Mouse (Mus musculus) lung, postnatal 36 days (tissue): ENCODE measurements around the gene Ptafr.

Source experiments
- DNase-seq: peaks from one replicate; pipeline ENCODE4 v3.0.0; 2022; ENCODE audit warnings: mixed read lengths

Gene Ptafr

DNA sequence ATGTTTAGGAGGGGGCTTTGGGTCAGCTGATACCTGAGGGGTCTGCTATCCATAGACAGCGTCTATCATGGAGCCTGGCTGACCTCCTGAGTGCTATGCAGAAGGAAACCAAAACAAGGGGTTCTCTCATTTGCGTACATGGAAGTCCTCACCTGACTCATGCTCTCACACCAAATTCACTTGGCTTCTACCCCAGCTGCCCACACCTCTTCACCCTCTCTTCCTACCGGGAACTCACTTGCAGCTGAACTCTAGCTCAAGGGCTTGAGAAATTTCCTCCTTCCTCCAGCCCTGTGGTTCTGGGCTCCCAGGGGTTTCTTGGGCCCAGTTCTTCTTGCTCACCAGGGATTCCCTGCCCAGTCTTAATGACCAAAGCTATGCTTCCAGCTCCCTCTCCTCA is 606 bp upstream of the Ptafr start:
- DNase-seq = peak; percentile 36

DNA sequence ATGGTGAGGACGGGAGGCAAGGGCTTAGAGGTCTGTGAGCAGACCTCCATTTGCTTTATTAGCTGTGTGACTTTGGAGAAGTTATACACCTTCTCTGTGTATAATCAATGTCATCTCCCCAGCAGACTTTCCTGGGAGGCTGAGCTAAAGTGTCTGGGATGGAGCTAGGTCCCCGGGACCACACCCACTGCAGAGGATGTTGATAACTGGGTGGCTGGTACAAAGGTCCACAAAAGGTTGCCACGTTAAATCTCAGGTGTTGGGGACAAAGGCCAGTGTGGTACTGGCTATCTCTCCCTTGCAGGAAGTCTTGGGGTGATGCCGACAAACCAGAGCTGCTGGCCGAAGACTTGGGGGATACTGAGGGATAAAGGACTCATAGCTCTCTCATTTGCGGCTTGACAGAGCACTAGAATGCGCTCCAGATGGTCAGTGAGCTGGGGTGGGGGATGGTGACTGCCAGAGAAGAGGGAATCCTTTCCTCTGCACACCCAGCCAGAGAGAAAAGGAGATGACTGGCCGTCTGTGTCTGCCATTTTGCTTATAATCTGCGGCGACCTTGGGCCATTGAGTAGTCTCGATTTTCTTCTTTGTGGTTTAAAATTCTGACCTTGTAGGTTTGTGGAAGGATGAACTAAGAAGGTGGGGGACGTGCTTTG is 1.4 kb downstream of the Ptafr start:
- no peak for DNase-seq

DNA sequence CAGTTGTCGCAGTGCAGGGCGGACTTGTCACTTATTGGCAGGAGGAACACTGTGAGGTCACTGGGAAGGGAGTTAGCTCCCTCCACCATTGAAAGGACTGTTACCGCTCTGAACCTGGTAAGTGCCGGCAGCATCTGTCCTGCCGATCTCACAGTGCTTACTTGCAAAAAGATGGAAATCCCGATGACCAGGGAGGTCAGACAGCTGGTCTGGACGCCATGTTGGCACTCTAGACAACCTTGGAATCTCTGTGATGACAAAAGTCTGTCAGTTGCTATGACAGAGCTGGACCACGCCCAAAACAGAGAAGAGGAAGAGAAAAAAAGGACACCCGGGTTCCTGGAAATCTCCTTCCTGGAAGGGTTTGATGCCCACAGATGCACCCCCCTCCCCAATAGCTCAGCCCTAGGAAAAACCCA is 3.5 kb downstream of the Ptafr start:
- peak; percentile 71 for DNase-seq

DNA sequence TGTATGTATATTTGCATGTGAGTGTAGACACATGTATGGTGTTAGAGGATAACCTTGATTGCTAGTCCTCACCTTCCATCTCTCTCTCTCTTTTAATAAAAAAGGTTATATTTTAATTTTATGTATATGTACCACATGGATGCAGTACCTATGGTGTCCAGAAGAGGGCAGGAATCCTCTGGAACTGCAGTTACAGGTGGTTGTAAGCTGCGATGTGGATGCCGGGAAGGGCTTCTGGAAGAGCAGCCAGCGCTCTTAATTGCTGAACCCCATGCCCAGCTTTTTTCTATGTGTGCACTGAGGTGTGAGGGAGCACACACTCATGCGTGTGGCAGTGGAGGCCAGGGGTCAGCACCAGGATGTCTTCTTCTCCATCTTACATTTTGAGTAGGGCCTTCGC is 5.2 kb downstream of the Ptafr start:
- no peak for DNase-seq

DNA sequence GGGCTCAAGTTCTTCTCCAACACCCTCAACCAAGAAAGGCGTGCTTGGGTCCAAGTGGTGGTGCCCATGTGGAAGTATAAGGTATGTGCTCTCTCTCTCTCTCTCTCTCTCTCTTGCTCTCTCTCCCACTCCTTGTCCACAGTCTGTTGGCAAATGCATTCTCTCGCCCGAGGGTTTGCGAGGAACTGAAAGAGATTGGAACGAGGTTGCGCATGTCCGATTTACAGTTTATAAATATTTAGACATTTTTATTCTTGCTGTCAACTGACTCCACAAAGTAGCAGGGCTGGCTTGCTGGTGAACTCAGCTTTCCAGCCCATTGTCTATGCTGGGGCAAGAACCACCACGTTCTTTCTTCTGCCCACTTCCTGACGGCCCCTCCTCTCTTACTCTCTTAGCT is 7.3 kb downstream of the Ptafr start:
- peak; percentile 57 for DNase-seq

DNA sequence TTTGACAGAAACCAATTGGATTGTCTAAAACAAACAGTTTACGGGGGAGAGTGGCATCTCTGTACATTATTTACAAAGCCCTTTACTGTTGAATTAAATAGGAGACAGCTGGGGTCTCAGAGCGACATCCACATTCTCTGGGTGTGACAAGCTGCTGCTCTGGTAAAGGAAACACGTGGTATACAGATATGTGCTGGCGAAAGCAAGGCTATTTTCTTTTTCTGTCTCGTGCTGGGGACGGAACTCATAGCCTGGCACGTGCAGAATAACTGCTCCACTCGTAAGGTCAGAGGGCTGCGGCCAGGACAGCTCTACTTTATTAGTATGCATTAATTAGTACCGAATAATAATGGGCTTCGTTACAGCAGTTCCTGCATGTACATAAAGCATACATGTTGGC is 9.5 kb downstream of the Ptafr start:
- peak; percentile 46 for DNase-seq

DNA sequence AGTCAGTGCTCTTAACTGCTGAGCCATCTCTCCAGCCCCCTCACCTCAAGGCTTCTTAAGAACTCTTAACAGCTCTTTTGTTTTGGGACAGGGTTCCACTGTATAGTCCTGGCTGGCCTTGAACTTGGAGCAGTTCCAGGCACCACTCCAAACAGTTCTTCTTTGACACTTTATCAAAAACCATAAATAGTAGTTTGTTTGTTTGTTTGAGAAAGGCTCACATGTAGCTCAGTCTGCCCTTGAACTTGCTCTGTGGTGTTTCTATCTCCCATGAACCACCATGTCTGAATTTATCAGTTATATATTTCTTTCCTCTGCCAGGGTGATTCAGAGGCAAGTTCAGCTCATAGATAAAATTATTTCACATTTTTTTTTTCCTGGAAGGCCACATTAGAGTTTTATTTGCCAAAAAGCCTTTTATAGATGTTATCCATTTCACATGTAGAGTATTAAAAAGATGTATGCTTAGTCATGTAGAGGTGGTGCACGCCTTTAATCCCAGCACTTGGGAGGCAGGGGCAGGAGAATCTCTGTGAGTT is 11.0 kb downstream of the Ptafr start:
- no peak for DNase-seq

DNA sequence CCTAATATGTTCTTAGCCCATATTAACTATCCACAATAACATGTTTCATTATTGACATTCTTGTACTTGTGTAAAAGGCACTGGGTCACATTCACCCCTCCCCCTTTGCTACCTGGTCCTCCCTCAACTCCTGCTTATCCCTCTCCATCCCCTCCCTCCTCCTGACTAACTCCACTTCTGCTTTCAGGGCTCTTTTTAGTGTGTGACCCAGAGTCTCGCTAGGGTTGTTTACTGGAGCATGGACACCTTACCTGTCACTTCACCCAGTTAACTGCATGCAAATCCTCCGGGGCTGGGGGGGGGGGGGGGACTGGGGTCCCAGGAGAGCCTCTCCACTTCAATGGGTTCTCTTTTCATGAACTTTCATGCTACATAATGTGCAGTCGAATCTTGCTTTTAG is 19.9 kb downstream of the Ptafr start:
- no peak for DNase-seq

DNA sequence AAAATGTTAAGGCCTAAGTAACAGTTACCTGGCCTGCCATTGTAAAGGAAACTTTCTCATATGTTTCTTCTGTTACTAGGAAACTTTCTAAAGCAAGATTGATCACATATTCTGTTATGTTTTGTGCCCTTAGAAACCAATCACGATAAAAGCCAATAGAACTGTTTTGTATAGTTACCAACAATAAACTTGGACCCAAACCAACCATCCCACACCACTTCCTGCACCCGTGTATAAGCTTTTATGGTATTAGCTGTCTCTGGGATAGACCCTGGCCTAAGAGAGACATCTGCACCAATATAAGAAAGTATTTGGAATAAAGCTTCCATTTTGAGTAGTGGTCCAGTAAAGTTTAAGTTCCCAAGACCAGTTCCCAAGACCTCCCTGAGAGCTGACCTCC is 21.1 kb downstream of the Ptafr start:
- no peak for DNase-seq

DNA sequence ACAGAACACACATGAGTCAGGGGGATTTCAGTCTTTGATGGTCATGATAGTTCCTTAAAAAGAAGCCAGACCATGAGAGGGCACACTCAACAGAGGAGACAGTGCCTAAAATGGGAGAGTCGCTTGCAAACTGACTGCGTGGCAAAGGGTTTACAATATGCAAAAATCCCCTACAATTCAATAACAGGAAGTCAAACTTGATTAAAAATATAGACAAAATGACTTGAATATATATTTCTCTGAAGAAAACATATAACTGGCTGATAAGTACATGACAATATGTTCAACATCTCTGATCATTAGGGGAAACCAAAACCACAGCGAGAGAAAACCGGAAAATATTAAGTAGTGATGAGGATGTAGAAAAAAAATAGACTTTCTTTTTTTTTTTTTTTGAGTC is 22.4 kb downstream of the Ptafr start:
- no peak for DNase-seq

DNA sequence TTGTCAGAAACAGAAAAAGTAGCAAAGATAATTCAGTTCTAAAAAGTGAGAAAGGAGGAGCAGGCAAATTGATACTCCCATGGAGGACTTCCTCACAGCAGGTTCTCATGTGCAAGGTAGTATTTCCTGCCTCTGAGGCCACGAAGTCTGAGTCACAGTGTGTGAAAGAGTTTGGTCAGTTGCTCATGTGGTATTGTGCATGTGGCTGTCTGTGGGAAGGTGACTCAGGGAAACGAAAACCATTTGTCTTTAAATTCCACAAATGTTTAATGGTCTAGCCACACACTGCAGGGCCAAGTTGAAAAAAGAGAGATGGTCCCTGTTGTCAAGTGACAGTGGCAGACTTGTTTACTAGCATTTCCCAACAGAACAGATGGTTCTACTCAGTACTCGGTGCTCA is 24.6 kb downstream of the Ptafr start:
- peak; percentile 24 for DNase-seq

DNA sequence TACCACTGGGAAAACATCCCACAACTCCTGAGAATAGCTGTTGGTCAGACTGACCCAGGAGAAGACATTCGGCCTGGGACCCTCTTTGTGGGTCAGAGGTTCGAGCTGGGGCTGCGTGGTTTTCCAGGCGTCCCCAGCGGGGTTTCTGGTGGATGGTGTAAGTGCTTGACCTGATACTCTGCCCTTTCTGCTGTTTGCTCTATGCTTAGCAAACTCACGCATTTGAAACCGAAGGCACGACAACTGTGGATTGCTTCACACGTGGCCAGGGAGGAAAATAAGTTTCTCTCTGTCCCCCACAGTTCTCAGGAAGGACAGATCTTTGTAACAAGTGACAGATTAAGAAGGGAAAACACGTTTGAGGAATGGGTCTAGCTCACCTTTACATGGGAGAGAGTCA is 26.8 kb downstream of the Ptafr start:
- DNase-seq = no peak

DNA sequence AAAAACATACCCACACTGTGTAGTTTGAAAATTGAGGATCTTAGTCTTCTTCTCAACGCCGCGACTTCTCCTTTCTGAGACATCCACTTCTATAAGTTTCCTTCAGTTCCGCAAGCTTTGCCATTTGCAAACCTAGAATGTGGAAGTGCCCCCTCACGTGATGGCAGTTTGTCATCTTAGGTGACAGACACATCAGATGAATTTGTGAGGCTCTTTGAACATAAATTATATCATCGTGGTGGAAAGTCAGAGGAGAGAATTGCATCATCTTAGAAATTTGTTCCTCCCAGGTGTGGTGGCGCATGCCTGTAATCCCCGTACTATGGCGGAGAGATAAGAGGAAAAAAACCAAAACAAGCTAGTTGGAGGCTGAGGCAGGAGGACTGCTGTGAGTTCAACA is 29.1 kb downstream of the Ptafr start:
- DNase-seq = peak; percentile 82

DNA sequence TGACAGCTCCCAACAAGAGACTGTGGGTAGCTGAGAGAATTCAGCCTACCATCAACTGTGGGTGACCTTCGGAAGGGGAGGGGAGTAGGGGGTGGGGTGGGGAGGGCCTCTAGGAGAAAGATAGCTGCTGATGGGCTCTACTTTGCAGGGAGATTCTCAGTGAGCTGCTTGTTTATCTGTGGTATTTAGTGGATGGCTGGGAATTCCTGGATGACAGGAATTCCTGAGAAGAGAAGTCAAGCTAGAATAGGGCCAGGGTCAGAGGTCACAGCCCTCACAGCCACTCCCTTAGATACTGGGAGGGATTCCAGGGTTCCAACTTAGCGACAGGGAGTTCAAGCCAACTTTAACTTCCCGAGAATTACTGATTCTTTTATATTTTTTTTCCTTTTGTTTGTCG is 30.3 kb downstream of the Ptafr start:
- DNase-seq = peak; percentile 43

DNA sequence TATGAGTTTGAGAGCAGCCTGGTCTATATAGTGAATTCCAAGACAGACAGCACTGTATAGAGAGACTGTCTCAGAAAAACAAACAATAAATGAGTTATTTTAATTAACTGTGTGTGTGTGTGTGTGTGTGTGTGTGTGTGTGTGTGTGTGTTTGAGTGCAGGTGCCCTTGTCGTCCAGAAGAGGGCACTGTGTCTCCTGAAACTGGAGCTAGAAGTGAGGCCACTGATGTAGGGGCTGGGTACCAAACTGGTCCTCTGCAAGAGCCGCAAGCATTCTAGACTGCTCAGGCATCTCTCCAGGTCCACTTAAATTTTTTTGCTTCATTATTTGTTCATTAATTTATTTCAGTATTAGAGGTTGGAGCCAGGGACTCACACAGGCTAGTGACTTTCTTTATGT is 35.0 kb downstream of the Ptafr start:
- DNase-seq = no peak

DNA sequence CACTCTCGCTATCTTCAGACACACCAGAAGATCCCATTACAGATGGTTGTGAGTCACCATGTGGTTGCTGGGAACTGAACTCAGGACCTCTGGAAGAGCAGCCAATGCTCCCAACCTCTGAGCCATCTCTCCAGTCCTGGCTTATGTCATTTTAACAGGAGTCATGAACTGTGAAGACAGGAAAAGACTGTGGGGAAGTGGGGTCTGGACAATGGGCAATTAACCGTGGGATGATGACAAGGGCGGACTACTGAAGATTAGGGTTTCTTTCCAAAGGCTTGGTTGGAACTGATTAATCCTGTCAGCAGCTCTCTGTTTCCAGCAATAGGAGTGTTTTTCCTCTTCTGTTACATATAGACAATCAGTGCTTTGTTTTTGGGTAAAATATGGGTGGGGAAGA is 35.9 kb downstream of the Ptafr start:
- no peak for DNase-seq

DNA sequence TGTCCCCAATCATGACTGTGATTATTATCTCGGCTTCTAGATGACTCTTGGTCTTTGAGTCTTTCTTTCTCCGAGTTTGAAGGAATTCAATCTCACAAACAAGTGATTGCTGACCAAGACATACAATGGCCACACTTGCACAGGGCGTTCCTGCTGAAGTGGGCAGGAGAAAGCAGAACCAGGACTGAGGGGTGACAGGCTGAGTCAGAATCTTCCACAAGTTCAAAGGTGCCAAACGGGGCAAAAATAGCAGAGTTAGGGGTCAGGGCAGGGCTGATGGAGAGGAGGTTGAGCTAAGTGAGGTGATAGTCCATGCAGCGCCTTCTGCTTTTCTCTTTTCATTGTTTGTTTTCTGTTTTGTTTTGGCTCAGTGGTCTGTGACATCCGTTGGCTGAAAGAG is 36.6 kb downstream of the Ptafr start:
- peak; percentile 43 for DNase-seq

DNA sequence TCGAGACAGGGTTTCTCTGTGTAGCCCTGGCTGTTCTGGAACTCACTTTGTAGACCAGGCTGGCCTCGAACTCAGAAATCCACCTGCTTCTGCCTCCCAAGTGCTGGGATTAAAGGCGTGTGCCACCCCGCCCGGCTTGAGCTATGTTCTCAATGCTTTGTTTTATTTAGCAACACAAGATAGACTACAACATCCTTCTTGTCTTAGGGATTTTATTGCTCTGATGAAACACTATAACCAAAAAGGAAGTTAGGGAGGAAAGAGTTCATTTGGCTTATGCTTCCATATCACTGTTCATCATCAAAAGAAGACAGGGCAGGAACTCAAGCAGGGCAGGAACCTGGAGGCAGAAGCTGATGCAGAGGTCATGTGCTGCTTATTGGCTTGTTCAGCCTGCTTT is 37.4 kb downstream of the Ptafr start:
- DNase-seq = peak; percentile 11

DNA sequence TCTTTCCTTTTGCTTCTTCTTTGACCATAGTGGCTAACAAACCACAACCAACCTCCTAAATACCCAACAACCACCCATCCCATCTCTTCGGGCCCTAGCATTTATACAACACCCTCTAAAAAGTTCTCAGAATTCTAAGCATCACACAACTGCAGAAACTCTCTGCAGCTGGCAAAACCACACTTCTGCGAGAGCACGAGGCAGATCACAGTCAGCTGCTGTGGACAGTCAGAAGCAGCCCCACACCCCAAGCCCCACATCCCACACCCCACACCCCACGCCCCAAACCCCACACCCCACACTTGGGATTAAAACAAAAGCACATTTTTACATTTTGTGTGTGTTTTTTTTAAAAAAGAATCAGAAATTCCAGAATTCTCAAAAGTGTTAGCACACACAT is 39.6 kb downstream of the Ptafr start:
- DNase-seq = no peak

DNA sequence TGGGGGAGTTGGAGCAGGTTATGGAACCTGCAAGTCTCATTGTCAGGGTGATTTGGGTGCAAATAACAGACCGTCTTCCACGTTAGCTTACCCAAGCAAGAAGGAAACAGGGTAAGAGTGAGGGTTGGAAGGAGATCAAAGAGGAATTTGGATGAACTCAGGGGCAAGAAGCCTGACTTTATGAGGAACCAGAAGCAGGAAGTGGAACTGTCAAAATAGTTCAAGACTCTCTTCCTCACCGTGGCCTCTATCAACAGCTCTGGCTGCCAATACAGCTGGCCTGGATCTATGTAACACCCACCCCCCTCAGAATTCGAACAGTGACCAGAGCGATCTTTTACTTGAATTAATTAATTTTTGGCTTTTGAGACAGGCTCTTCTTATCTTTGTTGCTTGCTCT is 41.9 kb downstream of the Ptafr start:
- peak; percentile 70 for DNase-seq

DNA sequence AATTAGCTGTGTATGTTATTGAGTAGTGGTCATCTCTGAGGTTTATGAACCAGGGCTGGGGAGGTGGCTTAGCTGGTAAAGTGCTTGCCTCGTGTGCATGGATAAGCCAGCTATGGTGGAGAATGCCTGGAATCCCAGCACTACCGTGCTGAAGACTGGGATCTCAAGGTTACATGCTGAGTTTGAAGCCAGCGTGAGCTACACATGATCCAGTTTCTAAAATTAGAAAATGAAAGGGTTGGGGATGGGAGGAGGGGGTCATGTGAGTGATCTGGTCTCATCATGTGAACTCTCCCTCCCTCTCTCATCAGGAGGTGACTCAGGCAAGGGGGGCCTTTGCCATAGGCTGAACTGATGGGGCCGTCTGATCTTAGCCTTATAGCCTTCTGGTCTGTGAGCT is 44.3 kb downstream of the Ptafr start:
- no peak for DNase-seq

DNA sequence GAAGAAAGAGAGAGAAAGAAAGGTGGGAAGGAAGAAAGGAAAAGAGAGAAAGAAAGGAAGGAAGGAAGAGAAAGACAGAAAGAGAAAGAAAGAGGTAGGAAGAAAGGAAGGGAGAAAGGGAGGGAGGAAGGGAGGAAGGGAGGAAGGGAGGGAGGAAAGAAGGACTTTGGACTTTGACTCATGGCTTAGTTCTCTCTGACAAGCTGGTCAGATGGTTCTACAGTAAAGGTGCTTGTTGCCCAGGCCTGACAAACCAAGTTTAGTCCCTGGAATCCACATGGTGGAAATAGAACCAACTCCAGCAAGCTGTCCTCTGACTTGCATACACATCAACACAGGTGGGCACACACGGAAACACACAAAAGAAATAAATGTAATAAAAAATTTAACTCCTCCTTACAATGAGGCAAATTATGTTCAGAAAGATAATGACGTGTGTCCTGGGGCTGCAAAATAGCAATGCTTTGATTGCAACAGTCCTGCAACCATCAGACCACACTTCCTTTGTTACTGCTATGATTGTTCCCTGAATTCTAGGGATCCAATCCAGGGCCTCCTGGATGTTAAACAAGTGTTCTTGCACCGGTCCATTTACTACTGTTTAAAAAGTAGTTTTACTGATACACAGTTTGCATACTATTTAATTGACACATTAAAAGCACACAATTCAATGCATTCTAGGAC is 46.6 kb downstream of the Ptafr start:
- no peak for DNase-seq

DNA sequence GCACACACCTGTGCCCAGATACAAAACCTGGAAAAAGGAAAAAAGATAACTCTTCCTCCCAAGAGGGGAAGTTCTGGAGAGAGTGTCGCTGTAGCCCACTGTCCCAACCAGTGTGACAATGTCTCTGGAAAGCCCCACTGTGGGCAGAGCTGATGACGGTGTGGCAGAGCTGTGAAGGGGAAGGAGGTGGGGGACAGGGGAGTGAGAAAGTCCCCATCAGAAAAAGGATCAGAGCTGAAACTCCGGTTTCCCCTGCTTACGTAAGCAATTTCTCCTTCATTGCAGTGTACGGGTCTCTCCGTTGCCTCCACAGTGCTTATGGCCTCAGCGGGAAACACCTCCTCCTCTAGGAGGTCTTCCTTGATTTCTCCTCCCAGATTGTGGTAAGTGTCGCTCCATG is 47.5 kb downstream of the Ptafr start:
- no peak for DNase-seq

DNA sequence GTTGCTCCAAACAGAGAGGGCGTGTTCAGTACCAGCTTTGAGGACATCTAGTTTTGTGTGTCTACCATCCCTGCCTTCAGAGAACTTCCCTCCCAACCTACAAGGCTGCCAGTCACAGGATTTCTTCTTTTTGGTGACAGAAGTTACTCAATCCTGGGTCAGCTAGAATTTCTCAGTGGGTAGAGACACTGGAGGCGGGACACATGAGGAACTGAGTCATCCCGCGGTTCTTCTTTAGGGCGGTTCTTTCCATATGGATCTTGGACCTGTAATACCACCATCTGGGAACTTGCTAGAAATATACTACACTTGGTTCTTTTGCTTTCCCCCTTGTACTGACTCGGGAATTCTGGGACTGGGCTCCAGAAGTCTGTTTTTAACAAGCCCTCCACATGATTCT is 54.0 kb downstream of the Ptafr start:
- DNase-seq = peak; percentile 60

DNA sequence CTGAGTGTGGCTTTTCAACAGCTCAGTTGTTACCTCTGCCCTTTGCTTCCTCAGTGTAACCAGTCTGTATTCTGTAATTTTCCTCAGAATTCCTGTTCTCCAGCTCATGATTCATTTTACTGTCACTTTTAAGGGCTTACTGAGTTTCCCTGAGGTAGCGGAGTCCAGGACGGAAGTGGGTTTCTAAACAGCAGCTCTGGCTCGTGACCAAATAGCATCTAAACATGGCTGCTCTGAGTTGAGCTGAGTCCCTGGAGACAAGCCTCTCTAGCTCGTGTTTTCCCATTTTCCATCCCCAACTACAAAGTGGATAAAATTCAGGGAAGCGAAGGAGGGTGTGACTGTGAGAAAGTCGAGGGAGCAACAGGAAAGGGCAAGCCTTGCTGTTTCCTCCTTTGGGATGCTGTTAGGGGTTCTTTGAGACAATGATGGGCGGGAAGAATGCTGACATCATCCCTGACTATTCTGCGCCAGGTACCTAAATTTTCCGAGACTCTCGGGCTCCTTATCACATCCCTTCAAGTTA is 55.0 kb downstream of the Ptafr start:
- DNase-seq = peak; percentile 63
